Mouse (Mus musculus) small intestine, adult 2 months (tissue): ENCODE data around the gene B3gnt9. TPM values are rescaled to one million over a fixed set of nuclear protein-coding genes. Genes with fewer than 3 reads are reported as not detected.

Experiments used
- H3K27ac ChIP-seq: fragments of 200-500 bp; 2 replicates; pipeline ENCODE4 v1.5.1; 2012; ENCODE audit warnings: low read depth, low read length, control low read depth, inconsistent platforms; ENCODE audit not compliant: insufficient read depth
- H3K27me3 ChIP-seq: fragments of 200-500 bp; 2 replicates; pipeline ENCODE4 v1.6.1; 2012; ENCODE audit warnings: mild to moderate bottlenecking, moderate library complexity, low read length, inconsistent platforms; ENCODE audit not compliant: control insufficient read depth, insufficient read depth
- H3K36me3 ChIP-seq: fragments of 200-500 bp; 2 replicates; pipeline ENCODE4 v1.6.1; 2012; ENCODE audit warnings: mild to moderate bottlenecking, low read length, control low read depth, inconsistent platforms; ENCODE audit not compliant: control insufficient read depth, insufficient read depth
- H3K4me1 ChIP-seq: fragments of 200-500 bp; 2 replicates; pipeline ENCODE4 v1.6.1; 2012; ENCODE audit warnings: low read length, inconsistent platforms, mixed read lengths; ENCODE audit not compliant: control insufficient read depth, insufficient read depth, insufficient read length
- H3K4me3 ChIP-seq: fragments of 200-500 bp; 2 replicates; pipeline ENCODE4 v1.5.1; 2012; ENCODE audit warnings: low read depth, mild to moderate bottlenecking, control low read depth, inconsistent platforms, low read length, moderate library complexity
- CTCF ChIP-seq: fragments of 200-500 bp; IDR thresholded peaks from 2 replicates; pipeline ENCODE4 v1.5.1; 2012; ENCODE audit warnings: low read depth, mild to moderate bottlenecking, control low read depth, inconsistent platforms, low read length, moderate library complexity, mixed read lengths; ENCODE audit not compliant: insufficient replicate concordance, insufficient read length; ENCODE audit errors: extremely low read depth
- POLR2A ChIP-seq: fragments of 200-500 bp; IDR thresholded peaks from 2 replicates; pipeline ENCODE4 v1.6.1; 2012; ENCODE audit warnings: low read depth, mild to moderate bottlenecking, control low read depth, inconsistent platforms, low read length, moderate library complexity
- WGBS: fragments of 180-500 bp; shearing (Covaris S2); methylation state at CpG from one replicate; pipeline ENCODE4 v1.1.7; 2018; 5-methylcytosine and 5-hydroxymethylcytosine counted together
- polyA plus RNA-seq: library from polyadenylated mRNA; depleted of rRNA; stranded (reverse); fragments of >200 nt; gene quantifications from 2 replicates; pipeline ENCODE4 v1.2.3, GENCODE M21; 2012

Gene B3gnt9
- polyA plus RNA-seq, 1 experiment: 13.8 TPM

GRCm38 (mm10) chr8:105258911-105259720 is 4.2 kb upstream of the B3gnt9 start:
- H3K27ac ChIP-seq: no peak overlapping the region
- TF ChIP-seq POLR2A (no peak), CTCF (no peak)
- peaks cover 38% of the 10 kb centered on the region for H3K4me1 ChIP-seq
- peaks cover 13% of the 10 kb centered on the region for H3K36me3 ChIP-seq
- H3K27me3 ChIP-seq: no peaks in the 10 kb centered on the region
- peak overlapping the region; percentile 36 for H3K4me3 ChIP-seq
- WGBS: 69% methylated on average over 55 of the region's 55 CpGs

DNA sequence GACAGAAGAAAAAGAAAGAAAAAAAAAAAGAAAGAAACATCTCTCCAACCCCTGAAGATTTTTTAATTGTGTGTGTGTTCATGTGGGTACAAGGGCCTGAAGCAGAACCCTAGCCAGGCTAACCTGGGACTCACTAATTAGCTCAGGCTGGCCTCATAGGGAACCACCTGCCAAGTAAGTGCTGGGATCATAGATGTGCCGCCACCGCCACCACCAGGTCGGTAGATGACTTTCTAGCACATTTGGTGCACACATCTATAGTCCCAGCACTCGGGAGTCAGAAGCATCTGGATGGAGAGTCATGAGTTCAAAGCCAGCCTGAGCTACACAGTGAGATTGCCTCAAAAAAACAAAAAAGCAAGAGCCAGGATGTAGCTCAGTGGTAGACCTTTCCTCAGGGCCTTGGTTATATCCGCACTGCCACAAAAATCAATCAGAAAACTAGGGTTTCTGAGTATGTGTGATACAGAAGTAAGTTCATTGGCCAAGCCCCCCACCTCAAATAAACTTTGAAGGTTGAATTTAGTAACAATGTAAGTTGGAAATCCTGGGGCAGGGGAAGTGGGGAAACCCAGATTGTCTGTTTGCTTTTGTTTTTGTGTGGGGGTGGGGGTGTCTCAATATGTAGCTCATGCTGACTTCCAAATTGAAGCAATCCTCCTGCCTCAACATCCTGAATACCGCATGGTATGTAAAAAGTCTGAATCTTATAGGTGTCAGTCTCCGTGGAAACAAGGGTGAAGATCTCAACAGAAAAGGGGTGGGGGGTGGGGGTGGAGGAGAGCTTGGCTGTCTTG is 2.6 kb upstream of the B3gnt9 start:
- Histone ChIP-seq H3K36me3 (peaks cover 13% of the 10 kb centered on the region), H3K4me3 (no peak overlapping the region), H3K27me3 (no peaks in the 10 kb centered on the region), H3K27ac (no peak overlapping the region), H3K4me1 (peaks cover 38% of the 10 kb centered on the region)
- WGBS: 87% methylated on average over 7 of the region's 7 CpGs
- TF ChIP-seq POLR2A: no peak
- TF ChIP-seq CTCF: no peak

DNA sequence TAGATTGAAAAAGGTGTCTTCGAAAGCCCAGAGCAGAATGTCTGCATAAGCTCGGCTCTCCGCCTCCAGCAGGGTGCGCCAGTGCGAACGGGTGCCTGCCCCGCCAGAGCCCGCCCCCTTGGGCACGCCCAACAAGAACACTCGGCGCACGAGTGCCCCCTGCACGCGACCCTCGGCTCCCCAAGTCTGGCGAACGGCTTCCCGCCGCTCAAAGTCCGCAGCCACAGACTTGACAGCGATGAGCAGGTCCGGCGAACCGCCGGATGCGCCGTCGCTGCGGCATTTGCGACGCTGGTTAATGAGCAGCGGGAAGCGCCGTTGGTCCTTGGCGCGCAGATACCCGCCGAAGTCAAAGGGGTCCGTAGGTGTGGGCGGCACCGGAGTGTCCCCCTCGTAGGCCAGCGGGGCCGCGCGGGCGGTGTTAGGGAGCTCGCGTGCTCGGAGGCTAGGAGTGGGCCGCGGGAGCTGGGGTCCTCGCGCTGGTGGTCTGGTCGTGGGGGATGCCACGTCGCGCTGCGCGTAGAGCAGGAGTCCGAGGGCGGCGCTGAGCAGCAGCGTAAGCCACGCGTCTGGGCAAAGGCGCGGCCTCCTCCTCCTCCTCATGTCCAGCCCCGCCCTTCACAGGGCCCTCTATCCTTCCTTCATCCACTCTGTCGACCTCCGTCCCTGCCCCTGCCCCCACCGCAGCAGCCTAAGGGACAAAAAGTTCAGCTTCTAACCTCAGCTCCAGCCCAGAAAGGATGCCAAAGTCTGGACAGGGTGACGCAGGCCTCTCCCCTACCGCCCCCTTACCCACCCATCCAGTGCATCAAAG is 594 bp downstream of the B3gnt9 start:
- Histone ChIP-seq H3K36me3 (peaks cover 31% of the 10 kb centered on the region), H3K27me3 (no peaks in the 10 kb centered on the region), H3K4me3 (peak overlapping the region; percentile 75), H3K4me1 (peaks cover 15% of the 10 kb centered on the region), H3K27ac (peak overlapping the region; percentile 40; the same call in 1 of the 2 replicates)
- TF ChIP-seq CTCF (peak; percentile 84), POLR2A (no peak)
- WGBS: under 1% methylated on average over 74 of the region's 74 CpGs

GRCm38 (mm10) chr8:105253766-105254151 is 1.2 kb downstream of the B3gnt9 start:
- H3K4me3 ChIP-seq: peak overlapping the region; percentile 1; the same call in 1 of the 2 replicates
- 51% methylated on average over 20 of the region's 20 CpGs for WGBS
- no peak for TF ChIP-seq POLR2A
- no peak for TF ChIP-seq CTCF

GRCm38 (mm10) chr8:105252680-105253537 is 2.0 kb downstream of the B3gnt9 start:
- H3K36me3 ChIP-seq: peaks cover 32% of the 10 kb centered on the region
- TF ChIP-seq POLR2A: no peak
- no peak for TF ChIP-seq CTCF
- H3K4me1 ChIP-seq: peaks cover 11% of the 10 kb centered on the region
- no peaks in the 10 kb centered on the region for H3K27me3 ChIP-seq
- H3K27ac ChIP-seq: no peak overlapping the region
- H3K4me3 ChIP-seq: no peak overlapping the region
- 72% methylated on average over 10 of the region's 10 CpGs for WGBS

More at GRCm38 (mm10) chr8:105253766-105254151, 1.2 kb downstream of the B3gnt9 start:
- Histone ChIP-seq H3K4me1 (peaks cover 11% of the 10 kb centered on the region), H3K27ac (no peak overlapping the region), H3K27me3 (no peaks in the 10 kb centered on the region), H3K36me3 (peaks cover 30% of the 10 kb centered on the region)

DNA sequence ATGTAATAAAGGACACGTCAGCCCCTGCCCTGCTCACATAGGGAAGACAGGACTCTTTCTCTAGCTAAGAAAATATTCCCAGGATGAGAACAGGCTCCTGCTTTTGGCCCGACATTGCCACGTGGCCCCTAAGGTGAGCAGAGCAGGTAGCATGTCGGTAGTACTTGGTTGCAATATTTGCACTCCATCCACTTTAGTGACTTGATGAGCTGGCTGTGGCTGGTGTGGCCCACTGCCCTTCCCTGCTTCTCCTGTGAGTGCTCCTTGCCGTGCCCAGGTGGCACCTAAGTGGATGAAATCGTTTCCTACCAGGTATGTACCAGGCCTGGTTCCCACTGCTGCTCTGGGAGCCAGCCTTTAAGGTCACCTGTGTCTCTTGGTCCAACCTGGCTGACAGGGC is 3.0 kb downstream of the B3gnt9 start:
- TF ChIP-seq POLR2A: no peak
- no peak for TF ChIP-seq CTCF
- 92% methylated on average over 6 of the region's 6 CpGs for WGBS
- H3K4me3 ChIP-seq: no peak overlapping the region
- H3K27ac ChIP-seq: no peak overlapping the region
- no peaks in the 10 kb centered on the region for H3K27me3 ChIP-seq
- H3K4me1 ChIP-seq: peaks cover 11% of the 10 kb centered on the region
- H3K36me3 ChIP-seq: peaks cover 39% of the 10 kb centered on the region
